Mouse (Mus musculus) heart, adult 9 months (tissue): ENCODE measurements around the gene Oosp2.

Experiments
- DNase-seq, 2 experiments: peaks; one replicate each; pipeline ENCODE4 v3.0.0; 2022; ENCODE audit warnings: low spot score in 2 of 2

The Oosp2 gene

GRCm38 (mm10) chr19:11660459-11660858 is at the start of gene Oosp2:
TSS of gene Oosp2 (minus strand) at chr19:11660559.
- no peak for DNase-seq

- DNase-seq: no peak
These were observed 38.0 kb upstream of the Oosp2 start for GRCm38 (mm10) chr19:11698342-11698741.

GRCm38 (mm10) chr19:11696755-11697154 is 36.4 kb upstream of the Oosp2 start, which contains the start of gene Oosp3:
TSS of gene Oosp3 (plus strand) at chr19:11697055.
- no peak for DNase-seq

GRCm38 (mm10) chr19:11691454-11691853 is 31.1 kb upstream of the Oosp2 start:
- no peak for DNase-seq

GRCm38 (mm10) chr19:11690839-11691238 is 30.5 kb upstream of the Oosp2 start, which contains the start of gene Oosp1:
TSS of gene Oosp1 (minus strand) at chr19:11691150.
- DNase-seq: no peak

GRCm38 (mm10) chr19:11661562-11661961 is 1.2 kb upstream of the Oosp2 start:
- no peak for DNase-seq

- no peak for DNase-seq
These were observed 1.2 kb downstream of the Oosp2 start for GRCm38 (mm10) chr19:11659142-11659541.

GRCm38 (mm10) chr19:11649564-11649963 is 10.8 kb downstream of the Oosp2 start:
- DNase-seq: no peak

GRCm38 (mm10) chr19:11646166-11646565 is 14.2 kb downstream of the Oosp2 start:
- no peak for DNase-seq

- no peak for DNase-seq
These were observed 19.6 kb downstream of the Oosp2 start, which contains the start of gene Ms4a3 for GRCm38 (mm10) chr19:11640732-11641131. TSS of gene Ms4a3 (minus strand) at chr19:11640851.

GRCm38 (mm10) chr19:11639038-11639437 is 21.3 kb downstream of the Oosp2 start:
- DNase-seq: no peak

- DNase-seq: no peak
These were observed 24.8 kb downstream of the Oosp2 start for GRCm38 (mm10) chr19:11635572-11635971.

- DNase-seq: no peak
These were observed 26.0 kb downstream of the Oosp2 start for GRCm38 (mm10) chr19:11634330-11634729.

GRCm38 (mm10) chr19:11633732-11634131 is 26.6 kb downstream of the Oosp2 start:
- no peak for DNase-seq

- DNase-seq: no peak
These were observed 35.1 kb downstream of the Oosp2 start for GRCm38 (mm10) chr19:11625231-11625630.

- DNase-seq: no peak
These were observed 35.6 kb downstream of the Oosp2 start for GRCm38 (mm10) chr19:11624800-11625199.

- DNase-seq: no peak
These were observed 36.8 kb downstream of the Oosp2 start, which contains the start of gene Ms4a2 for GRCm38 (mm10) chr19:11623551-11623950. TSS of gene Ms4a2 (minus strand) at chr19:11623719.

GRCm38 (mm10) chr19:11617983-11618382 is 42.4 kb downstream of the Oosp2 start:
- no peak for DNase-seq

GRCm38 (mm10) chr19:11614805-11615204 is 45.6 kb downstream of the Oosp2 start:
- no peak for DNase-seq

GRCm38 (mm10) chr19:11613776-11614443 is 46.4 kb downstream of the Oosp2 start:
- DNase-seq: no peak

GRCm38 (mm10) chr19:11613084-11613483 is 47.3 kb downstream of the Oosp2 start:
- DNase-seq: no peak

- no peak for DNase-seq
These were observed 48.1 kb downstream of the Oosp2 start for GRCm38 (mm10) chr19:11612293-11612692.

- DNase-seq: no peak
These were observed 48.8 kb downstream of the Oosp2 start for GRCm38 (mm10) chr19:11611541-11611945.

- DNase-seq: no peak
These were observed 52.2 kb downstream of the Oosp2 start for GRCm38 (mm10) chr19:11608172-11608571.
